Mouse (Mus musculus) heart, embryonic 16.5 days (tissue): ENCODE results near the gene 1700008O03Rik. TPM values are rescaled to one million over a fixed set of nuclear protein-coding genes. Genes with fewer than 3 reads are reported as not detected.
A peak's percentile ranks its signal among the peaks of the same experiment; 100 is the strongest.

ENCODE experiments used
- ATAC-seq: fragments of 200-750 bp; cut with Nextera tagmentation; replicated peaks from 2 replicates; pipeline ENCODE4 v1.8.0; 2017; ENCODE audit warnings: moderate number of reproducible peaks; ENCODE audit not compliant: insufficient read depth, low FRiP score; ENCODE audit errors: extremely low read depth
- H3K27ac ChIP-seq: fragments of 300-500 bp; sonication (generic); 2 replicates; pipeline ENCODE4 v1.5.1; 2014; ENCODE audit warnings: mild to moderate bottlenecking, low read length, control low read depth, moderate library complexity
- H3K27me3 ChIP-seq: fragments of 300-500 bp; sonication (generic); 2 replicates; pipeline ENCODE4 v1.6.1; 2014; ENCODE audit warnings: low read length, mixed read lengths; ENCODE audit not compliant: control insufficient read depth, insufficient read depth
- H3K36me3 ChIP-seq: fragments of 300-500 bp; sonication (generic); 2 replicates; pipeline ENCODE4 v1.6.1; 2014; ENCODE audit not compliant: control insufficient read depth, insufficient read depth
- H3K4me1 ChIP-seq: fragments of 300-500 bp; sonication (generic); 2 replicates; pipeline ENCODE4 v1.6.1; 2014; ENCODE audit warnings: low read length, mixed read lengths; ENCODE audit not compliant: control insufficient read depth, insufficient read depth
- H3K4me2 ChIP-seq: fragments of 300-500 bp; sonication (generic); 2 replicates; pipeline ENCODE4 v1.6.1; 2014; ENCODE audit warnings: low read depth, mild to moderate bottlenecking, control low read depth, low read length
- H3K4me3 ChIP-seq: fragments of 300-500 bp; sonication (generic); 2 replicates; pipeline ENCODE4 v1.5.1; 2014; ENCODE audit warnings: mild to moderate bottlenecking, control low read depth, low read length
- H3K9ac ChIP-seq: fragments of 300-500 bp; sonication (generic); 2 replicates; pipeline ENCODE4 v1.6.1; 2014; ENCODE audit warnings: low read length, control low read depth
- H3K9me3 ChIP-seq: fragments of 300-500 bp; sonication (generic); replicated peaks from 2 replicates; pipeline ENCODE4 v1.6.1; 2016; ENCODE audit warnings: low read length; ENCODE audit not compliant: control insufficient read depth
- WGBS: fragments of 180-500 bp; shearing (Covaris S2); extraction: QIAGEN DNeasy Blood & Tissue Kit; methylation state at CpG from one replicate; pipeline ENCODE4 v1.1.7; 2014; 5-methylcytosine and 5-hydroxymethylcytosine counted together
- polyA plus RNA-seq: library from polyadenylated mRNA; unstranded; fragments of >200 nt; fragmentation: Nextera tagmentation; extraction: Ambion mirVana; gene quantifications from 2 replicates; pipeline ENCODE4 v1.2.1, GENCODE M21; 2015

Gene 1700008O03Rik
- polyA plus RNA-seq, 1 experiment from 2014 or later: 0.32 TPM

DNA sequence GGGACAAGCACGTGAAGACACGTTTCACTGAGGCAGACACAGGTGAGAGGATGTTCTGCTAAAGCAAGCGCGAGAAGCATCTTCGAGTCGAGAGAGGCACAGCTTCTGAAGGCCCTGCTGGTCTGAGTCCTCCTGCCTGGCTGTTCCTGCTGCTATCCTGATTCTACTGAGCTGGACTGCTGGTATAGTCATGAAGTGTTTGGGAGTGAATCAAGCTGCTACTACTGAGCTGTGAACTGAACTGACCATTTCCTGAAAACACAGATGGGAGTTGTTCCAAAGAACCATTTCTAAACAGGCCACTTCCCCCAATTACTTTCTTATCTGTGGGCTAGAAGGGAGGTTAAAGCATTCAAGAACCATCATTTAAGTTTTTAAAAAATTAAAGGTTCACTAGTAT, 27.7 kb upstream of the 1700008O03Rik start:
- H3K9me3 ChIP-seq: no peaks in the 10 kb centered on the region
- no peak overlapping the region for H3K4me3 ChIP-seq
- H3K27ac ChIP-seq: no peak overlapping the region
- no peak for ATAC-seq
- WGBS: 73% methylated on average over 6 of the region's 6 CpGs
- no peaks in the 10 kb centered on the region for H3K27me3 ChIP-seq
- H3K9ac ChIP-seq: no peak overlapping the region
- H3K4me2 ChIP-seq: no peak overlapping the region
- H3K4me1 ChIP-seq: no peaks in the 10 kb centered on the region
- no peaks in the 10 kb centered on the region for H3K36me3 ChIP-seq

DNA sequence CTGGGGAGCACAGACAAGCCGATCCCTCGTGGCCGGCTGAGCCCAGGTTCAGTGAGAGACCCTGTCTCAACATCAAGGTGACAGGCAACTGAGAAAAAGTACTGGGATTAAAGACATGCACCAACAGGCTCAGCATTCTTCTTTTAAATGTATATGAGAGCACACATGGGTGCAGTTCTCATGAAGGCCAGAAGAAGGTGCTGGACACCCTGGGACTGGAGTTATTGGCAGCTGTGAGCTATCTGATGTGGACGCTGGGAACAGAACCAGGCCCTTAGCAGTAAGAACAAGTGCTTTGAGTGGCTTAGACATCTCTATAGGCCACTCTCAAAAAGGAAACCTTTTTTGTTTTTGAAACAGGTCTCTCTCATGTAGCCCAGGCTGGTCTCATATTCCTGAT, 25.5 kb upstream of the 1700008O03Rik start:
- no peak for ATAC-seq
- H3K27me3 ChIP-seq: no peaks in the 10 kb centered on the region
- H3K4me2 ChIP-seq: no peak overlapping the region
- H3K4me3 ChIP-seq: no peak overlapping the region
- no peak overlapping the region for H3K27ac ChIP-seq
- WGBS: 82% methylated on average over 4 of the region's 4 CpGs
- H3K9ac ChIP-seq: no peak overlapping the region
- H3K36me3 ChIP-seq: no peaks in the 10 kb centered on the region
- H3K4me1 ChIP-seq: no peaks in the 10 kb centered on the region
- no peaks in the 10 kb centered on the region for H3K9me3 ChIP-seq

DNA sequence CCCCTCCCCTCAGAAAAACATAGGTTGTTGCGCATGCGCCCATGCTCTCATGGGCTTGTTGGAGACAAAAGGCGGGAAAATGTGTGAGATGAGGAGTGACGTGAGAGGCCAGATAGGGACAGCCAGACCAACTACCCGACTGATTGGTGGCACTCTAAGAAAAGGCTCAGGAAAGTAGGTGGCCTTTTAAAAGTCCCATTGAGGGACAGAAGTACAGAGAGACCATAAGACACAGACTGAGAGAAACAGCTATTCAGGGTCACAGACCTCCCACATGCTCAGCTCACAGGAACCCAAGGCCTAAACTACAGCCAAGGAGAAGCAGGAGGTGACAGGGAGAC, 20.4 kb upstream of the 1700008O03Rik start:
- Histone ChIP-seq H3K4me3 (no peak overlapping the region), H3K36me3 (no peaks in the 10 kb centered on the region), H3K4me1 (no peaks in the 10 kb centered on the region), H3K27ac (no peak overlapping the region), H3K9me3 (no peaks in the 10 kb centered on the region), H3K4me2 (peak overlapping the region; percentile 69), H3K27me3 (no peaks in the 10 kb centered on the region), H3K9ac (no peak overlapping the region)
- WGBS: under 1% methylated on average over 5 of the region's 5 CpGs
- no peak for ATAC-seq

DNA sequence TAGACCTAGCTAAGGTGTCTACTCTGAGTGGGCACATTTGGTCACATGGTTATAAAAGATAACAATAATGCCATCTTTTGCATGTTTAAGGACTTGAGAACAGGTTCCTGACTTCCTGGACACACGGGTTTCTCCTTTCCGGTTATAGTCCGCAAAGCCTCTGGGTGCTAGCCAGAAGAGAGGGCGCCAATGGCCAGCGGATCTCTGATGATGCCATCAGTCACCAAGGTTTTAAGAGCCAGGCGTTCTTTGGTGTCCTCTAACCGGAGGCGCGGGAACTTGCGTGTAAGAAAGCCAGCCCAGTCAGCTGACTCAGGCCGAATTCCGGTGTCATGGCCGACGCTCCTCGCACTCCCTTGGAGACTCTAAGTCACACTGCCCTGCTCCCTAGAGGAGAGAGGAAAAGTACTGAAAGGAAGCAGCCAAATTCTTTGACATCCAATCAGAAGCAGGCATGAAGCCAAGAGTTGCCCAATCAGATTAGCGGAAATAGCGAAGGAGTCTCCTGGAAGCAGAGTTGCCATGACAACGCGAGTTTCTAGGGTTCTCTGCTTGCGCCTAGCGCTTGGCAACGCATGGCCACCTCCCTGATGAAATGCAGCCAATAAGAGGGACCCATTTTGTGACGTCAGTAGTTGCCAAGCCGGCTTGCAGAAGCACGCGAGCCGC, 19.9 kb upstream of the 1700008O03Rik start:
- H3K9ac ChIP-seq: peak overlapping the region; percentile 53; the same call in 1 of the 2 replicates
- ATAC-seq: peak; percentile 95
- peak overlapping the region; percentile 69 for H3K4me2 ChIP-seq
- 3% methylated on average over 27 of the region's 27 CpGs for WGBS
- peak overlapping the region; percentile 58; the same call in 1 of the 2 replicates for H3K27ac ChIP-seq
- no peaks in the 10 kb centered on the region for H3K36me3 ChIP-seq
- peak overlapping the region; percentile 55 for H3K4me3 ChIP-seq
- H3K27me3 ChIP-seq: no peaks in the 10 kb centered on the region
- H3K4me1 ChIP-seq: no peaks in the 10 kb centered on the region
- no peaks in the 10 kb centered on the region for H3K9me3 ChIP-seq

DNA sequence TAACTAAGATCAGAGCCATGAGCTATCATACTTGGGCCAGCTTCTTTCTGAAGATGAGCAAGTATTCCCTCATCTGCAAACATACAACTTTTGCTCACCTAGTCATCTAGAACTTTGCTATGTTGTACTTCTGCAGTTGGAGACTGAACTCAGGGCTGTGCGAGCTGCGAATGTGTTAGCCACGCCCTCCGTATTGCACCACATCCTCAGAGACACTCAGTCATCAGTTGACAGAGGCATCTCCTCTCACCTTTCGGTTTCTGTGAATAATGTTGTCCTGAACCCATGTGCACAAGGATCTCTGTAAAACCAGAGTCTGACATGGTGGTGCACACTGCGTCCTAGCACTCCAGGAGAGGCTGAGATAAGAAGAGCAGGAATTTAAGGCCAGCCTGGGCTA, 16.1 kb upstream of the 1700008O03Rik start:
- H3K9ac ChIP-seq: no peak overlapping the region
- no peaks in the 10 kb centered on the region for H3K9me3 ChIP-seq
- ATAC-seq: no peak
- H3K27me3 ChIP-seq: no peaks in the 10 kb centered on the region; the same call in 1 of the 2 replicates
- H3K4me3 ChIP-seq: no peak overlapping the region
- WGBS: 61% methylated on average over 6 of the region's 6 CpGs
- no peaks in the 10 kb centered on the region for H3K4me1 ChIP-seq
- no peak overlapping the region for H3K27ac ChIP-seq
- H3K4me2 ChIP-seq: no peak overlapping the region
- no peaks in the 10 kb centered on the region for H3K36me3 ChIP-seq

DNA sequence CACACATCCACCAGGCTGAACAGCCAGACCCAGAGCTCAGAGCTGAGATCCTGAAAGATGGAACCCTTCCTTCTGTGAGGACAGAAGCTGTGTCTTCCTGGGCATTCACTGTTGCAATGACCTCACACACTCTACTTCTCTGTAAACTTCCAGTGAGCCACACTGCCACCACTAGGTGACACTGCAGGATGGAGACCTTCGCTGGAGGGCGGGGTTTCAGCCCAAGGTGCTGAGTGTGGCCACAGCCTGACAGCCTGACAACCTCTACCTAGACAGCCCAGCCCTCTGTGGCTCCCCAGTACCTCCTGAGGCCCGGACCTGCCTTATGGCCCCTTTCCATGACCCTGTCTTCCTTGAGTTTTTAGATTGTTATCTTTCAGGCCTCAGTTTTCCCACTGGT, 12.9 kb upstream of the 1700008O03Rik start:
- WGBS: 7% methylated on average over 3 of the region's 3 CpGs
- no peaks in the 10 kb centered on the region for H3K4me1 ChIP-seq
- H3K27ac ChIP-seq: no peak overlapping the region
- H3K9me3 ChIP-seq: no peaks in the 10 kb centered on the region
- H3K4me3 ChIP-seq: no peak overlapping the region
- peak; percentile 71 for ATAC-seq
- H3K4me2 ChIP-seq: no peak overlapping the region
- no peak overlapping the region for H3K9ac ChIP-seq
- H3K36me3 ChIP-seq: no peaks in the 10 kb centered on the region
- no peaks in the 10 kb centered on the region; the same call in 1 of the 2 replicates for H3K27me3 ChIP-seq

DNA sequence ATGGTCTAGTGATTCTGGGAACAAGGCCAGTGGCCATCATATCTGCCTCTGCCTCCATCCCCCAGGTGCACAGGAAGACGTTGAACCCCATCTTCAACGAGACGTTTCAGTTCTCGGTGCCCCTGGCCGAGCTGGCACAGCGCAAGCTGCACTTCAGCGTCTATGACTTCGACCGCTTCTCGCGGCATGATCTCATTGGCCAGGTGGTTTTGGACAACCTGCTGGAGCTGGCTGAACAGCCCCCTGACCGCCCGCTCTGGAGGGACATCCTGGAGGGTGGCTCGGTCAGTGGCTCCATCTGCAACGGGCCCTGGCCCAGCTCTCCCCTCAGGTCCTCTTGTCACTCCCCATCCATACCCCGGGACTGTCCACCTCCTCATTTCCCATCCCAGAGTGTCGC, 7.7 kb upstream of the 1700008O03Rik start:
- Histone ChIP-seq H3K27ac (no peak overlapping the region), H3K4me2 (no peak overlapping the region), H3K4me1 (no peaks in the 10 kb centered on the region), H3K27me3 (no peaks in the 10 kb centered on the region), H3K4me3 (no peak overlapping the region), H3K36me3 (no peaks in the 10 kb centered on the region), H3K9me3 (no peaks in the 10 kb centered on the region), H3K9ac (no peak overlapping the region)
- ATAC-seq: no peak
- 87% methylated on average over 17 of the region's 17 CpGs for WGBS

DNA sequence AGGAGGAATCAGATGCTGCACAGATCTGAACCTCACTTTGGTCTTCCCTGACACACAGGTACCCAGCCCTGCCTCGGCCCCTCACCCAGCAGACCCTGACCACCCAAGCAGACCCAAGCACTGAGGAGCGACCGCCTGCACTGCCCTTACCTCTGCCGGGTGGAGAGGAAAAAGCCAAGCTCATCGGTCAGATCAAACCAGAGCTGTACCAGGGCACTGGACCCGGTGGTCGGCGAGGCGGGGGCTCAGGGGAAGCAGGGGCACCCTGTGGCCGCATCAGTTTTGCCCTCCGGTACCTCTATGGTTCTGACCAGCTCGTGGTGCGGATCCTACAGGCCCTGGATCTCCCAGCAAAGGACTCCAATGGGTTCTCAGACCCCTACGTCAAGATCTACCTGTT, 6.7 kb upstream of the 1700008O03Rik start:
- H3K27me3 ChIP-seq: peaks cover 3% of the 10 kb centered on the region; the same call in 1 of the 2 replicates

DNA sequence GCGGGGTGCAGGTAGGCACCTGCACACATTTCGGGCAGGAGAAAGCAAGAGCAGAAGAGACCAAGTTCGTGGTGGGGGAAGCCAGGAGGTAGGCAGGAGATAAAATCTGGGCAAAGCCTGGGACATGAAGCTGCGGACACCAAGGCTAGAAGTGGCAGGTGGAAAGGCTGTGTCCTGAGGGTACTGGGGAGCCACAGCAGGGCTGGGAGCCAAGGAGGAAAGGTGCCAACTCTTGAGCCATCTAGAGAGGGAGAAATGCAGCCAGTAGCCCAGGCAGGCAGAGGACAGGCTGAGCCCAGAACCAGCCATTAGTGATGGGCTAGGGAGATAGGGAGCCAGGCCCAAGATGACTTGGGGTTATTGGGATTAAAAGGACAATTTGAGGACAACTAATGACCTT, 6.2 kb upstream of the 1700008O03Rik start:
- Histone ChIP-seq H3K36me3 (no peaks in the 10 kb centered on the region), H3K27me3 (peaks cover 6% of the 10 kb centered on the region), H3K4me1 (no peaks in the 10 kb centered on the region), H3K9ac (no peak overlapping the region), H3K4me2 (no peak overlapping the region), H3K9me3 (no peaks in the 10 kb centered on the region), H3K27ac (no peak overlapping the region), H3K4me3 (no peak overlapping the region)
- no peak for ATAC-seq
- 73% methylated on average over 4 of the region's 4 CpGs for WGBS

More for the DNA sequence above, 6.7 kb upstream of the 1700008O03Rik start:
- Histone ChIP-seq H3K9ac (no peak overlapping the region), H3K4me2 (no peak overlapping the region), H3K4me1 (no peaks in the 10 kb centered on the region), H3K36me3 (no peaks in the 10 kb centered on the region), H3K27ac (no peak overlapping the region), H3K9me3 (no peaks in the 10 kb centered on the region), H3K4me3 (no peak overlapping the region)
- ATAC-seq: no peak
- WGBS: 85% methylated on average over 14 of the region's 14 CpGs
